Mouse (Mus musculus) liver, adult 2 months (tissue): ENCODE data around the gene Pkmyt1. TPM values are rescaled to one million over a fixed set of nuclear protein-coding genes. Genes with fewer than 3 reads are reported as not detected.

Experiments used
- DNase-seq: peaks from one replicate; pipeline ENCODE4 v3.0.0-alpha.2; 2011; ENCODE audit warnings: low read depth, low spot score; ENCODE audit errors: extremely low read depth
- H3K27ac ChIP-seq: fragments of 200-500 bp; replicated peaks from 2 replicates; pipeline ENCODE4 v1.5.1; 2012; ENCODE audit warnings: low read depth, mild to moderate bottlenecking, control low read depth, inconsistent platforms, low read length; ENCODE audit not compliant: insufficient read depth
- H3K27me3 ChIP-seq: fragments of 200-500 bp; 2 replicates; pipeline ENCODE4 v1.6.1; 2012; ENCODE audit warnings: mild to moderate bottlenecking, moderate library complexity, low read length, inconsistent platforms; ENCODE audit not compliant: control insufficient read depth, insufficient read depth
- H3K36me3 ChIP-seq: fragments of 200-500 bp; 2 replicates; pipeline ENCODE4 v1.6.1; 2012; ENCODE audit warnings: low read length, inconsistent platforms; ENCODE audit not compliant: control insufficient read depth, insufficient read depth
- H3K4me1 ChIP-seq: fragments of 200-500 bp; 2 replicates; pipeline ENCODE4 v1.6.1; 2011; ENCODE audit warnings: low read length; ENCODE audit not compliant: control insufficient read depth, insufficient read depth
- H3K4me3 ChIP-seq: fragments of 200-500 bp; 2 replicates; pipeline ENCODE4 v1.5.1; 2011; ENCODE audit warnings: low read depth, mild to moderate bottlenecking, control low read depth, low read length, moderate library complexity; ENCODE audit not compliant: insufficient read depth
- H3K79me2 ChIP-seq: fragments of 200-500 bp; 2 replicates; pipeline ENCODE4 v1.6.1; 2012; ENCODE audit warnings: inconsistent platforms, mild to moderate bottlenecking, low read length, moderate library complexity; ENCODE audit not compliant: control insufficient read depth, insufficient read depth
- H3K9ac ChIP-seq: fragments of 200-500 bp; 2 replicates; pipeline ENCODE4 v1.6.1; 2012; ENCODE audit warnings: low read depth, mild to moderate bottlenecking, control low read depth, inconsistent platforms, low read length
- CTCF ChIP-seq: fragments of 200-500 bp; IDR thresholded peaks from 2 replicates; pipeline ENCODE4 v1.5.1; 2011; ENCODE audit warnings: low read depth, low read length, control low read depth
- POLR2A ChIP-seq: fragments of 200-500 bp; IDR thresholded peaks from 2 replicates; pipeline ENCODE4 v1.6.1; 2011; ENCODE audit warnings: low read length, control low read depth; ENCODE audit not compliant: insufficient read depth; ENCODE audit errors: extremely low read depth
- WGBS: fragments of 180-500 bp; shearing (Covaris S2); methylation state at CpG from one replicate; pipeline ENCODE4 v1.1.7; 2018; 5-methylcytosine and 5-hydroxymethylcytosine counted together
- polyA plus RNA-seq: library from polyadenylated mRNA; depleted of rRNA; stranded (reverse); fragments of >200 nt; gene quantifications from 2 replicates; pipeline ENCODE4 v1.2.3, GENCODE M21; 2012
- total RNA-seq: library from RNA; depleted of rRNA; stranded (reverse); fragments of >200 nt; gene quantifications from 2 replicates; pipeline ENCODE4 v1.2.3, GENCODE M21; 2014

Gene Pkmyt1
- total and polyA plus RNA-seq, 2 experiments: 0.18 to 2.6 TPM

DNA sequence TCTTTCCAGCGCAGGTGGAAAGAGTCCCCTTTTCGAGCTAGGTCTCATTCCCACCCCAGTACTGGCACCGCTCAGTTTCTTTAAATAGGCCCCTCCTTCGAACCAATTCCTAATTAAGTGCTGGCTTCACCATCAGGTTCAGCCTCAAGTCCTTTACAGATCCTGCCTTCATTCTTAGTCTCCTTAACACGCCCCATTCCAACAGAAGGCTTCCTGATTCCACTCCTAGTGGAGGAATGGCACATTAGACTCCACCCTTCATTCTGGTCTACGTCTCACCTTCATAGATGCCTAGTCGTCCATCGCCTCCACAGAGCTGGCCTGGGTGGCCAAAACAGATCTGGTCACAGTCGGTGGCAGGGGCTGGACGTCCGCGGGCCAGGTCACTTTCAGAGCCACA lies 16.8 kb downstream of the Pkmyt1 start:
- Histone ChIP-seq H3K27ac (no peak overlapping the region), H3K27me3 (peaks cover 35% of the 10 kb centered on the region), H3K4me3 (no peak overlapping the region), H3K36me3 (no peaks in the 10 kb centered on the region), H3K9ac (no peak overlapping the region), H3K4me1 (peaks cover 2% of the 10 kb centered on the region; the same call in 1 of the 2 replicates), H3K79me2 (no peaks in the 10 kb centered on the region)
- no peak for TF ChIP-seq POLR2A
- no peak for TF ChIP-seq CTCF
- DNase-seq: no peak
- 75% methylated on average over 12 of the region's 12 CpGs for WGBS

DNA sequence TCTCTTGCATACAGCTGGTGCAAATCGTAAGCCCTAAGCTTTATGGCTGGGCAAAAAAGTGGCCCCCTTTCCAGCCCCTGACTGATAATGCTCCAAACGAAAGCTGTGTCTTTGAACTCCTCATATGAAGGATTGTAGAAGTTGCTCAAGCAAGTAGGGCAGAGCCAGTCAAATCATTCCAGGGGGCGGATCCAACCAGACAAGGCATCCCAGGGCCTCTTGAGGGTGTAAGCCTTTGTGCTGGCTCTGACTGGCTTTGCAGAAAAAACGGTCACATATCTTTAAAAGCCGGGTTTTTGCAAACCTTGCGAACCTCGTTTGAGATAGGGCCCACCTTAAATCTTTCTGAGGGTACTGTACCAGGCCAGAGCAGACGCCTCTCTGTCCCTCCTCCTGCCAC lies 17.9 kb downstream of the Pkmyt1 start:
- TF ChIP-seq CTCF: no peak
- TF ChIP-seq POLR2A: no peak
- Histone ChIP-seq H3K79me2 (no peaks in the 10 kb centered on the region), H3K4me1 (peaks cover 2% of the 10 kb centered on the region; the same call in 1 of the 2 replicates), H3K4me3 (no peak overlapping the region), H3K27ac (no peak overlapping the region), H3K9ac (no peak overlapping the region), H3K36me3 (no peaks in the 10 kb centered on the region), H3K27me3 (peaks cover 35% of the 10 kb centered on the region)
- DNase-seq: no peak
- WGBS: 70% methylated on average over 8 of the region's 8 CpGs

GRCm38 (mm10) chr17:23744651-23745050 lies 18.5 kb downstream of the Pkmyt1 start:
- peaks cover under 1% of the 10 kb centered on the region; the same call in 1 of the 2 replicates for H3K4me1 ChIP-seq
- no peaks in the 10 kb centered on the region for H3K79me2 ChIP-seq
- peaks cover 35% of the 10 kb centered on the region for H3K27me3 ChIP-seq
- H3K27ac ChIP-seq: no peak overlapping the region
- 19% methylated on average over 14 of the region's 14 CpGs for WGBS
- H3K9ac ChIP-seq: no peak overlapping the region
- no peak for DNase-seq
- TF ChIP-seq CTCF: no peak
- no peak for TF ChIP-seq POLR2A
- H3K36me3 ChIP-seq: no peaks in the 10 kb centered on the region
- no peak overlapping the region for H3K4me3 ChIP-seq

DNA sequence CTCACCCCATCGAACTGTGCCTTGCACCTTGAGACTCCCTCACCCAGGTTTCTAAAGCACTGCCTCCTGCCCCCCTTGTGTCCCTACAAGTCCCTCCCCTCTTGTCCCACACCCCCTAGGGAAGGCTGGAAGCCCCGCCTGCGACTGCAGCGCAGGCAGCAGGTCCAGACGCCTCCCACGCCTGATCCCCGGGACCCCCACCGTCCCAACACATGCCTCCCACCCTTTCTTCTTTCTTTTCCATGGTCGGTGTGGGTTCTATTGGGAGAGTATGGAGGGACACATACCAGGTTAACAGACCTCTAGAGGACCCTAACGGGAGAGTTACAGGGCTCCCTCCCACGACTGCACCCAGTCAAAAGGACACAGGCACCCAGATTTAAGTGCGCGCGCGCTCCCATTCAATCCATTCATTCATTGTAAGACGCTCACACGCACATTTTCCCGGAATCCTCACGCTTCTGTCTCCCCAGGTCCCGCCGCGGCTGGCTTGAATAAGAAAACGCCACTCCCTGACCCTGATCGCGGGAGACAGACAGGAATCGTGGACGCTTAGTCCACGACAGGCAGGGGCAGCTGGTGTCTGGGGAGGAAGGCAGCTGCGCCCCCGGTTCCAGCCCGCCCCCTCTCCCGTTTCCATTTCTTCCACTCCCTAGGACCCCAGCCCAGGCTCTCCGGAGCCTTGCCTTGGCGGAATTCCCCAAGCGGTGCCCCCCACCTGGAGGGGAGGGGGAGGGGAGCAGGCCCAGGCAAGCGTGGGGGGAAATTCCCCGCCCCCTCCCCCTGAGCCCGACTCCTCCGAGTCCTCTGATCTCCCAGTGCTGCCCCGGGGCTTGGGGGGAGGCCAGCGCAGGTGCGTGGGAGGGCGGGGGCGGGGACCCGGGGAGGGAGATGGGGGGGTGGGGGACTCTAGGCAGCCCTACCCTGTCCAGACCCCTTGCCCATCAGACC lies 19.4 kb downstream of the Pkmyt1 start, which contains the start of gene Kremen2:
Kremen2 (minus strand) TSS at position 533 of the 951 bp plus-strand sequence.
- no peak within 1 kb of the TSS for H3K9ac ChIP-seq

DNA sequence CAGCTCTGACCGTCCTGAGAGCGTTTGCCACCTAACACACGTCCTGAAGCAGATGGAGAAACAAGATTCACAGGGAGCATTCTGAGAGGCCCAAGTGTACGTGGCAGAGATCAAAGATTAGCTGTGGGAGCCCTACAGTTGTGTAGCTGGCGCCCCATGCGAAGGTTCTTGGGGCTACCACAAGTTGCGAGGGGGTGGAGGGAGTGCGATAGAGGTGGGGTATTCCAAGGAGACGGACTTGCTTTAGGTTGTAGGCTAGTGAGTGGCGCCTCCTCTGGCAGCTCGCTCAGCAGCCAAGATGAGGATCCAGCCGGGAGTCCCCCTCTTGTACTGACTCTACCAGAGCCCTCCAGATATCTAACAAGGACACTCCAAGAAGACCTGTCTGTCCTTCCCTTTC lies 20.2 kb downstream of the Pkmyt1 start:
- DNase-seq: no peak
- no peaks in the 10 kb centered on the region for H3K79me2 ChIP-seq
- H3K27me3 ChIP-seq: peaks cover 34% of the 10 kb centered on the region
- H3K27ac ChIP-seq: no peak overlapping the region
- no peaks in the 10 kb centered on the region for H3K4me1 ChIP-seq
- H3K9ac ChIP-seq: no peak overlapping the region
- WGBS: 29% methylated on average over 12 of the region's 12 CpGs
- TF ChIP-seq POLR2A (no peak), CTCF (no peak)
- H3K4me3 ChIP-seq: no peak overlapping the region
- H3K36me3 ChIP-seq: no peaks in the 10 kb centered on the region

More for the DNA sequence above, 19.4 kb downstream of the Pkmyt1 start, which contains the start of gene Kremen2:
- Histone ChIP-seq H3K4me1 (no peaks in the 10 kb centered on the region), H3K4me3 (no peak within 1 kb of the TSS), H3K79me2 (no peaks in the 10 kb centered on the region), H3K27ac (no peak within 1 kb of the TSS), H3K36me3 (no peaks in the 10 kb centered on the region), H3K27me3 (peaks cover 35% of the 10 kb centered on the region)
- TF ChIP-seq POLR2A (no peak), CTCF (no peak)
- WGBS: 6% methylated on average over 43 of the region's 45 CpGs
- no peak for DNase-seq

DNA sequence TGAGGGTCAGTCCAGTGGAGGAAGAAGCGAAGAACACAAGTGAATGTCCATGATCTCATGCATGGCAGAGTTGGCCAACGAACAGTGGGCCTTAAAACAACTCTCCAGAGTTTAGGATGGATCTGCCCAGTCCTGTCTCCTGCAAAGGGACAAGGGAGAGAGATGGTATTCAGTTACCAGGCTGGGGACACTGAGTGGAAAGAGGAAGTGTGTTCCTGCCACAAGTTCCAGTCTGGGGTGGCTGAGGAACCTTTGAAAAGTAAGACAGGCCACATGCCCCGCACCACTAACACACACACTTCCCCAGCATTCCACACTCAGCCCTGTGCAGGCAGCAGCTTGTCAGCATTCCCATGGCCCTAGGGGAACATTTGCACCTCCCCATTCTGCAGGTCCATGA lies 20.6 kb downstream of the Pkmyt1 start:
- Histone ChIP-seq H3K36me3 (no peaks in the 10 kb centered on the region), H3K27me3 (peaks cover 31% of the 10 kb centered on the region), H3K4me3 (no peak overlapping the region), H3K4me1 (no peaks in the 10 kb centered on the region), H3K9ac (no peak overlapping the region), H3K27ac (no peak overlapping the region), H3K79me2 (no peaks in the 10 kb centered on the region)
- no peak for DNase-seq
- TF ChIP-seq CTCF (no peak), POLR2A (no peak)
- WGBS: 83% methylated on average over 3 of the region's 3 CpGs
